Mouse (Mus musculus) right cerebral cortex, adult 2 months (tissue): ENCODE data around the gene Gm49384.
"Not testable (repeated sequence)": the region's sequence is repeated elsewhere in the genome, so short reads cannot be mapped to it uniquely, and the experiment has no call there.

Source experiments
- DNase-seq, 2 experiments: peaks; one replicate each; pipeline ENCODE4 v3.0.0; 2021 to 2022; ENCODE audit warnings: low spot score in 2 of 2

The Gm49384 gene

GRCm38 (mm10) chr12:69167656-69168460 is 36.2 kb downstream of the Gm49384 start:
- DNase-seq: no peak

GRCm38 (mm10) chr12:69166861-69167581 is 37.0 kb downstream of the Gm49384 start:
- DNase-seq: not testable (repeated sequence)

- DNase-seq: no peak
Measured at GRCm38 (mm10) chr12:69164904-69165303, 39.2 kb downstream of the Gm49384 start.

- DNase-seq: not testable (repeated sequence)
Measured at GRCm38 (mm10) chr12:69163586-69163985, 40.5 kb downstream of the Gm49384 start.

- DNase-seq: not testable (repeated sequence)
Measured at GRCm38 (mm10) chr12:69160677-69161076, 43.4 kb downstream of the Gm49384 start.

GRCm38 (mm10) chr12:69159578-69159940 is 44.5 kb downstream of the Gm49384 start:
- peak in 1 of 2 experiments; percentile 27 for DNase-seq

- peak; percentile 98 to 99 for DNase-seq
Measured at GRCm38 (mm10) chr12:69158765-69159577, 45.1 kb downstream of the Gm49384 start, which contains the start of gene Rps29. Gene Rps29 (minus strand): TSS chr12:69159186.

- DNase-seq: no peak
Measured at GRCm38 (mm10) chr12:69158366-69158764, 45.7 kb downstream of the Gm49384 start.

- no peak for DNase-seq
Measured at GRCm38 (mm10) chr12:69157107-69157506, 47.0 kb downstream of the Gm49384 start.

GRCm38 (mm10) chr12:69156436-69156835 is 47.6 kb downstream of the Gm49384 start:
- no peak for DNase-seq

GRCm38 (mm10) chr12:69155923-69156322 is 48.1 kb downstream of the Gm49384 start:
- no peak for DNase-seq

- DNase-seq: no peak
Measured at GRCm38 (mm10) chr12:69150049-69150448, 54.0 kb downstream of the Gm49384 start.

GRCm38 (mm10) chr12:69147166-69147735 is 56.8 kb downstream of the Gm49384 start:
- DNase-seq: no peak

- DNase-seq: no peak
Measured at GRCm38 (mm10) chr12:69143460-69143859, 60.6 kb downstream of the Gm49384 start.

- no peak for DNase-seq
Measured at GRCm38 (mm10) chr12:69139841-69140240, 64.2 kb downstream of the Gm49384 start.
